ENCODE assay signal across 10 mouse cellular contexts in the genomic region with DNA sequence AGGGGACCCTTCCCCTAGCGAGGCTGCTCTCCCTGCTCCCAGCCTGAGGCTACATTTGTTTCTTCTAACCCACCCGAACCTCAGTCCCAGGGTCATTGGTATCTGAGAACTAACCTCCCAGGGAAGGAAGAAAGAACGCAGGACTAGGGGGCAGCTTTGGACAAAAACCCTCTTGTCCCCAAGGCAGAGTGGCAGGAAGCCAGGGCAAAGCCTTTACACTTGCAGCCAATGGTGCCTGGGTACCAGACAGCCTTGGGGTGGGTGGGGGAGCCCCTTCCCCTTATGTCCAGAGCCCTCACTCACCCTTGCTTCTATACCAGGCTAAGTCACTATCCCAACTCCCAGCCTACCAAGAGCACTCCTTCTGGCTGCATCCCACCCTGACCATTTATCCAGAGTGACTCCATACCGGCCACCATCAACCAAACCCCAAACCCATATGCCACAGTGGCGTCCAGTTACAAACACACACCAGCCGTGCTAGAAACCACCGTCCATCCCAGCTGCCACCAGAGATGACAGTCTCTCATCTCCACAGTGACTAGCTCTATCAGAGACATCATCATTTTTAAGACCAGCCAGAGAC. TPM values are rescaled to one million over a fixed set of nuclear protein-coding genes. Genes with fewer than 3 reads are reported as not detected.
DNase-seq lines count a peak whose midpoint lies in the region; ATAC-seq lines count a peak whose summit lies in the region.
"Had no signal": no experiment of that assay in that cellular context is flagged by ENCODE, and none has a peak within 500 bp of the region (broad histone marks: within the 10 kb centered on the region; RNA-seq: fewer than 3 reads in every experiment).

No protein-coding gene starts in this region.

- intact Hi-C loops in heart, postnatal 14 days (cut with DNase I): no loop called here

- peaks cover 88% of the 10 kb centered on the region for H3K27me3 ChIP-seq in limb, embryonic 13.5 days
- peaks cover 98% of the 10 kb centered on the region for H3K27me3 ChIP-seq in limb, embryonic 10.5 days (ENCODE audit: low read depth, poor library complexity, severe bottlenecking)
- peaks cover 100% of the 10 kb centered on the region for H3K27me3 ChIP-seq in embryonic facial prominence, embryonic 10.5 days (replicated peaks; ENCODE audit: low read depth, poor library complexity, severe bottlenecking)
- H3K27me3 ChIP-seq in hindbrain, embryonic 13.5 days: 0 out of 2 replicates have a peak, but pooled peaks cover 10% of the 10 kb centered on the region
- 0 out of 2 replicates have a peak, but pooled peaks cover 3% of the 10 kb centered on the region for H3K27me3 ChIP-seq in neural tube, embryonic 14.5 days (ENCODE audit: control insufficient read depth, insufficient read depth, low read length)

- no peaks in the 10 kb centered on the region for H3K9me3 ChIP-seq in limb, embryonic 13.5 days
- H3K9me3 ChIP-seq in limb, embryonic 10.5 days (replicated peaks): no peaks in the 10 kb centered on the region
- H3K9me3 ChIP-seq in embryonic facial prominence, embryonic 10.5 days: no peaks in the 10 kb centered on the region
- no peaks in the 10 kb centered on the region for H3K9me3 ChIP-seq in hindbrain, embryonic 13.5 days
- H3K9me3 ChIP-seq in neural tube, embryonic 14.5 days (ENCODE audit: control insufficient read depth, low read length): no peaks in the 10 kb centered on the region

- WGBS in limb, embryonic 13.5 days: 21% methylated on average over 7 of the region's 7 CpGs
- WGBS in limb, embryonic 10.5 days: 30% methylated on average over 7 of the region's 7 CpGs
- WGBS in embryonic facial prominence, embryonic 10.5 days: 24% methylated on average over 7 of the region's 7 CpGs
- WGBS in hindbrain, embryonic 13.5 days: 22% methylated on average over 7 of the region's 7 CpGs
- 15% methylated on average over 7 of the region's 7 CpGs for WGBS in neural tube, embryonic 14.5 days

- no peak overlapping the region for H3K27ac ChIP-seq in limb, embryonic 13.5 days
- no peak overlapping the region for H3K27ac ChIP-seq in limb, embryonic 10.5 days
- H3K27ac ChIP-seq in embryonic facial prominence, embryonic 10.5 days (replicated peaks): no peak overlapping the region
- peak overlapping the region; percentile 79 for H3K27ac ChIP-seq in hindbrain, embryonic 13.5 days
- 0 out of 2 replicates have a peak overlapping the region, but pooled peaks have one; percentile 30 for H3K27ac ChIP-seq in neural tube, embryonic 14.5 days (ENCODE audit: low read depth, low read length)

- DNase-seq in limb, embryonic 10.5 days (ENCODE audit: low spot score): no peak
- no peak for DNase-seq in embryonic facial prominence, embryonic 10.5 days (ENCODE audit: low spot score)
- DNase-seq in heart, postnatal 14 days: no peak
- no peak for DNase-seq in kidney, adult 8-10 months
- DNase-seq: kidney, postnatal 4 days; lung, postnatal 14 days had no signal

- peaks cover 71% of the 10 kb centered on the region for H3K4me1 ChIP-seq in limb, embryonic 13.5 days
- H3K4me1 ChIP-seq in limb, embryonic 10.5 days: peaks cover 49% of the 10 kb centered on the region
- peaks cover 85% of the 10 kb centered on the region for H3K4me1 ChIP-seq in embryonic facial prominence, embryonic 10.5 days
- peaks cover 74% of the 10 kb centered on the region for H3K4me1 ChIP-seq in hindbrain, embryonic 13.5 days (replicated peaks)
- peaks cover 64% of the 10 kb centered on the region for H3K4me1 ChIP-seq in neural tube, embryonic 14.5 days (ENCODE audit: control insufficient read depth, insufficient read depth, low read length)

- H3K9ac ChIP-seq in limb, embryonic 13.5 days: no peak overlapping the region
- peak overlapping the region; percentile 97 for H3K9ac ChIP-seq in hindbrain, embryonic 13.5 days
- H3K9ac ChIP-seq in neural tube, embryonic 14.5 days (replicated peaks; ENCODE audit: low read depth, low read length): peak overlapping the region; percentile 97

- H3K4me2 ChIP-seq in limb, embryonic 13.5 days (replicated peaks): peak overlapping the region; percentile 97; the same call in 1 of the 2 replicates
- H3K4me2 ChIP-seq in hindbrain, embryonic 13.5 days: peak overlapping the region; percentile 91
- H3K4me2 ChIP-seq in neural tube, embryonic 14.5 days (ENCODE audit: low read depth, low read length): peak overlapping the region; percentile 89

- no peak for ATAC-seq in limb, embryonic 13.5 days (ENCODE audit: low FRiP score, low read depth)
- ATAC-seq in hindbrain, embryonic 13.5 days (ENCODE audit: low FRiP score): no peak
- ATAC-seq in neural tube, embryonic 14.5 days (ENCODE audit: low read depth): no peak
- no peak for ATAC-seq in erythroblast, adult 5-6 weeks (replicated peaks; ENCODE audit: low FRiP score, poor library complexity, severe bottlenecking)

- no peaks in the 10 kb centered on the region for H3K36me3 ChIP-seq in limb, embryonic 13.5 days
- H3K36me3 ChIP-seq in limb, embryonic 10.5 days: no peaks in the 10 kb centered on the region
- H3K36me3 ChIP-seq in embryonic facial prominence, embryonic 10.5 days (replicated peaks): no peaks in the 10 kb centered on the region
- no peaks in the 10 kb centered on the region for H3K36me3 ChIP-seq in hindbrain, embryonic 13.5 days
- H3K36me3 ChIP-seq in neural tube, embryonic 14.5 days (ENCODE audit: control insufficient read depth, insufficient read depth, low read length): no peaks in the 10 kb centered on the region

- H3K4me3 ChIP-seq in limb, embryonic 13.5 days: 0 out of 2 replicates have a peak overlapping the region, but pooled peaks have one; percentile 69
- no peak overlapping the region for H3K4me3 ChIP-seq in limb, embryonic 10.5 days
- peak overlapping the region; percentile 76 for H3K4me3 ChIP-seq in embryonic facial prominence, embryonic 10.5 days
- peak overlapping the region; percentile 82 for H3K4me3 ChIP-seq in hindbrain, embryonic 13.5 days
- peak overlapping the region; percentile 90 for H3K4me3 ChIP-seq in neural tube, embryonic 14.5 days (ENCODE audit: low read depth, low read length)

RNA-seq across cellular contexts. Expression of gene Srcin1, which starts 3.0 kb away (rescaled TPM):
- 0.32 and 0.48 TPM in 2 replicates for polyA plus RNA-seq in limb, embryonic 13.5 days (2015; fragmentation: Nextera tagmentation; extraction: Ambion mirVana)
- polyA plus RNA-seq in limb, embryonic 10.5 days (2016; fragmentation: Nextera tagmentation; extraction: Ambion mirVana): 0.24 and 0.25 TPM in 2 replicates
- 0.72 and 0.80 TPM in 2 replicates for polyA plus RNA-seq in embryonic facial prominence, embryonic 10.5 days (2016; fragmentation: Nextera tagmentation; extraction: Ambion mirVana)
- polyA plus RNA-seq in hindbrain, embryonic 13.5 days (2015; fragmentation: Nextera tagmentation; extraction: Ambion mirVana): 6.0 and 7.0 TPM in 2 replicates
- 7.6 and 8.1 TPM in 2 replicates for polyA plus RNA-seq in neural tube, embryonic 14.5 days (2014; fragmentation: Nextera tagmentation; extraction: Ambion mirVana)
- under 1 TPM; 0.29 to 0.34 TPM for total RNA-seq in heart, postnatal 14 days (2021)
- not detected in 2 replicates for total RNA-seq in erythroblast, adult 5-6 weeks (2015; ENCODE audit: low replicate concordance)
- not detected in 2 replicates for total RNA-seq in erythroblast, adult 5-6 weeks (2017; ENCODE audit: low replicate concordance)

RNA-seq across cellular contexts. Expression of gene Epop, which starts 56.5 kb away (rescaled TPM):
- polyA plus RNA-seq in limb, embryonic 13.5 days (2015; fragmentation: Nextera tagmentation; extraction: Ambion mirVana): 3.5 and 4.6 TPM in 2 replicates
- 16.1 and 23.8 TPM in 2 replicates for polyA plus RNA-seq in limb, embryonic 10.5 days (2016; fragmentation: Nextera tagmentation; extraction: Ambion mirVana)
- 13.0 and 14.4 TPM in 2 replicates for polyA plus RNA-seq in embryonic facial prominence, embryonic 10.5 days (2016; fragmentation: Nextera tagmentation; extraction: Ambion mirVana)
- 2.3 and 3.0 TPM in 2 replicates for polyA plus RNA-seq in hindbrain, embryonic 13.5 days (2015; fragmentation: Nextera tagmentation; extraction: Ambion mirVana)
- polyA plus RNA-seq in neural tube, embryonic 14.5 days (2014; fragmentation: Nextera tagmentation; extraction: Ambion mirVana): 1.5 and 2.4 TPM in 2 replicates
- 1 to 10 TPM in 1 of 2 experiments, under 1 TPM in 1; 0.93 to 1.2 TPM for total RNA-seq in heart, postnatal 14 days (2021)
- 0.58 TPM in 1 of 2 replicates, not detected in the other for total RNA-seq in erythroblast, adult 5-6 weeks (2015; ENCODE audit: low replicate concordance)
- total RNA-seq in erythroblast, adult 5-6 weeks (2017; ENCODE audit: low replicate concordance): not detected in 2 replicates

Comparison
In these comparisons a context has a peak if more than half of its experiments do, and no peak if none do; other contexts are left out.
1. H3K27ac ChIP-seq: peak in hindbrain, embryonic 13.5 days (single experiment) and neural tube, embryonic 14.5 days (single experiment); none in limb, embryonic 13.5 days (single experiment), limb, embryonic 10.5 days (single experiment) and embryonic facial prominence, embryonic 10.5 days (single experiment).
2. Peak in every context shown above with its lines, with median percentiles within 50 percentile points of each other: H3K4me2 ChIP-seq.